Mouse (Mus musculus): ENCODE data around the gene Btaf1. TPM values are rescaled to one million over a fixed set of nuclear protein-coding genes. Genes with fewer than 3 reads are reported as not detected.

The Btaf1 gene
- polyA plus RNA-seq, 1 experiment from 2014 or later: 11.0 TPM

DNA sequence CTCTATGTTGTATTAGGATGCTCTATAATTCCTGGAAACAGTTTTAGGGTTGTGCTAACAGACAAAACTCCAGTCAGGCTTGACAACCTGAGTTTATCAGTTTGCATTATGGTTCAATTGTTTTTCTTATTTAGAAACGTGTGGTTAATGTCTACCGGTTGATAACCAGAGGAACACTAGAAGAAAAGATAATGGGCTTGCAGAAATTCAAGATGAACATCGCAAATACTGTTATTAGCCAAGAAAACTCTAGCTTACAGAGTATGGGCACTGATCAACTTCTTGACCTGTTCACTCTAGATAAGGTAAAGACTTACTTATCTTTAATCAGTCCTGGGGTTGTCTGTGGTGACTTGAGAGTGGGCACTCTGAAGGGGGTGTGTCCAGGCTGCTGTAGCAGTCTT lies 84.0 kb downstream of the Btaf1 start:
- Histone ChIP-seq H3K4me1 (no peaks in the 10 kb centered on the region), H3K9ac (no peak overlapping the region), H3K27me3 (no peaks in the 10 kb centered on the region), H3K4me3 (no peak overlapping the region), H3K36me3 (ENCODE audit: poor library complexity, severe bottlenecking) (peaks cover 87% of the 10 kb centered on the region), H3K27ac (no peak overlapping the region), H3K9me3 (replicated peaks) (no peaks in the 10 kb centered on the region), H3K4me2 (no peak overlapping the region)
- 97% methylated on average over 3 of the region's 3 CpGs for WGBS
- no peak for ATAC-seq

GRCm38 (mm10) chr19:37013461-37013860 lies 87.6 kb downstream of the Btaf1 start:
- H3K4me1 ChIP-seq: peaks cover 5% of the 10 kb centered on the region; the same call in 1 of the 2 replicates
- no peak overlapping the region for H3K4me2 ChIP-seq
- H3K9me3 ChIP-seq (replicated peaks): no peaks in the 10 kb centered on the region
- peaks cover 58% of the 10 kb centered on the region for H3K36me3 ChIP-seq (ENCODE audit: poor library complexity, severe bottlenecking)
- 95% methylated on average over 6 of the region's 6 CpGs for WGBS
- no peaks in the 10 kb centered on the region for H3K27me3 ChIP-seq
- no peak overlapping the region for H3K4me3 ChIP-seq
- no peak overlapping the region for H3K27ac ChIP-seq
- no peak for ATAC-seq
- no peak overlapping the region for H3K9ac ChIP-seq

DNA sequence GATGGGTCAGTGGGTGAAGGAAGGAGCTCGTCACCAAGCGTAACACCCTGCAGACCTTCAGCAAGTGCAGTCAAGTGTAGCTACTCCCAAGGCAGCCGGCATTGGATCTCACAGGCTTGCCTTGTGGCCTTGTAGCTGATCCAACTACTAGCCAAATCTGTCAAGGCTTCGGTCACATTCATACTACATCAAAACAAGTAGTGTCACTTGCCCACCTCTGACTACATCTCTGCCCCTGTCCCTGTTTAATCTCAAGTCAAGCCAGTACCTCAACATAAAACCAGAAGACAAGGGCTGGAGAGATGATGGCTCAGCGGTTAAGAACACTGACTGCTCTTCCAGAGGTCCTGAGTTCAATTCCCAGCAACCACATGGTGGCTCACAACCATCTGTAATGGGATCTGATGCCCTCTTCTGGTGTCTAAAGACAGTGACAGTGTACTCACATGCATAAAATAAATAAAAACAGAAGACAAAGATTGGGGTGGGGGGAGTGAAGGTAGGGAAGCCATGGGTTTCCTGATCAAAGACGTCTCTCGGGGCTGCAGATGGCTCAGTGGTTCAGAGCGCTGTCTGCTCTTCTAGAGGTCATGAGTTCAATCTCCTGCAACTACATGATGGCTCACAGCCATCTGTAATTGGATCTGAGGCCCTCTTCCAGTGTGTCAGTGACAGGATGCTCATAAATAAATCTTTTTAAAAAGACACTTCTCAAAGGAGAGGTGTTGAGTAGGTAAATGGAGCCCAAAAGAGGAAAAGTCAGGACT lies 88.5 kb downstream of the Btaf1 start:
- Histone ChIP-seq H3K4me1 (peaks cover 8% of the 10 kb centered on the region; the same call in 1 of the 2 replicates), H3K36me3 (ENCODE audit: poor library complexity, severe bottlenecking) (peaks cover 50% of the 10 kb centered on the region), H3K4me2 (no peak overlapping the region), H3K9me3 (replicated peaks) (no peaks in the 10 kb centered on the region), H3K27me3 (no peaks in the 10 kb centered on the region), H3K9ac (no peak overlapping the region), H3K4me3 (no peak overlapping the region), H3K27ac (no peak overlapping the region)
- WGBS: 94% methylated on average over 8 of the region's 8 CpGs
- no peak for ATAC-seq

- H3K4me3 ChIP-seq: no peak overlapping the region
- no peak overlapping the region for H3K9ac ChIP-seq
- no peaks in the 10 kb centered on the region for H3K9me3 ChIP-seq (replicated peaks)
- 95% methylated on average over 6 of the region's 6 CpGs for WGBS
- no peak for ATAC-seq
- no peak overlapping the region for H3K27ac ChIP-seq
- H3K36me3 ChIP-seq (ENCODE audit: poor library complexity, severe bottlenecking): peaks cover 27% of the 10 kb centered on the region
- H3K27me3 ChIP-seq: no peaks in the 10 kb centered on the region
- H3K4me2 ChIP-seq: no peak overlapping the region
- peaks cover 11% of the 10 kb centered on the region; the same call in 1 of the 2 replicates for H3K4me1 ChIP-seq
These were observed 91.0 kb downstream of the Btaf1 start for GRCm38 (mm10) chr19:37016890-37017289.

DNA sequence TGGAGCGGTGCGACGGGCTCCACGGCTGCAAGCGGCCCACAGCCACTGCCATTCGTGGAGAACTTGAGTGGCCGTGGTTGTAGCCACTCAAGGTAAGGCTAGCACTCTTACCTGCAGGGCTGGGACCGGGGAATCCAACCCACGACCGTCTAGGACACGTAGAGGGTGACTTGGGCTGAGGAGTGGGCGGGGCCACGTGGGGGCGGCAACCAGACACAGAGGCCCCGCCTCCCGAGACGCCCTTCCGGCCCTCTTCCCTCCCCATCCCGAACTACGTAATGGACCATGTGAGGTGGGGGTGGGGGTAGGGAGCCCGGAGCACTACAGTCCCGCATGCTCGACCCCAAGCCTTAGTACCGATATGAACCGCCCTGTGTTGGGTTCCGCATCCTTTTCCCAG lies 92.5 kb downstream of the Btaf1 start:
- Histone ChIP-seq H3K36me3 (ENCODE audit: poor library complexity, severe bottlenecking) (peaks cover 13% of the 10 kb centered on the region), H3K27me3 (no peaks in the 10 kb centered on the region), H3K4me3 (peak overlapping the region; percentile 40), H3K4me2 (peak overlapping the region; percentile 60), H3K9ac (0 out of 2 replicates have a peak overlapping the region, but pooled peaks have one; percentile 52), H3K9me3 (replicated peaks) (no peaks in the 10 kb centered on the region), H3K27ac (no peak overlapping the region), H3K4me1 (peaks cover 15% of the 10 kb centered on the region; the same call in 1 of the 2 replicates)
- whole genome bisulfite sequencing: 3% methylated on average over 26 of the region's 26 CpGs
- ATAC-seq: peak; percentile 94

GRCm38 (mm10) chr19:37018931-37019330 lies 93.1 kb downstream of the Btaf1 start:
- 52% methylated on average over 5 of the region's 5 CpGs for WGBS
- Histone ChIP-seq H3K9ac (0 out of 2 replicates have a peak overlapping the region, but pooled peaks have one; percentile 52), H3K27ac (no peak overlapping the region), H3K4me2 (peak overlapping the region; percentile 60), H3K4me3 (peak overlapping the region; percentile 40), H3K9me3 (replicated peaks) (no peaks in the 10 kb centered on the region), H3K4me1 (peaks cover 15% of the 10 kb centered on the region; the same call in 1 of the 2 replicates), H3K36me3 (ENCODE audit: poor library complexity, severe bottlenecking) (peaks cover 8% of the 10 kb centered on the region), H3K27me3 (no peaks in the 10 kb centered on the region)
- ATAC-seq: 0 out of 2 replicates have a peak, but pooled peaks have one; percentile 3

GRCm38 (mm10) chr19:37020531-37020930 lies 94.7 kb downstream of the Btaf1 start:
- H3K4me2 ChIP-seq: no peak overlapping the region
- no peaks in the 10 kb centered on the region for H3K27me3 ChIP-seq
- no peak overlapping the region for H3K9ac ChIP-seq
- no peak overlapping the region for H3K27ac ChIP-seq
- H3K9me3 ChIP-seq (replicated peaks): no peaks in the 10 kb centered on the region
- H3K4me3 ChIP-seq: no peak overlapping the region
- no peaks in the 10 kb centered on the region for H3K36me3 ChIP-seq (ENCODE audit: poor library complexity, severe bottlenecking)
- WGBS: 73% methylated on average over 4 of the region's 5 CpGs
- peaks cover 15% of the 10 kb centered on the region; the same call in 1 of the 2 replicates for H3K4me1 ChIP-seq
- ATAC-seq: no peak

DNA sequence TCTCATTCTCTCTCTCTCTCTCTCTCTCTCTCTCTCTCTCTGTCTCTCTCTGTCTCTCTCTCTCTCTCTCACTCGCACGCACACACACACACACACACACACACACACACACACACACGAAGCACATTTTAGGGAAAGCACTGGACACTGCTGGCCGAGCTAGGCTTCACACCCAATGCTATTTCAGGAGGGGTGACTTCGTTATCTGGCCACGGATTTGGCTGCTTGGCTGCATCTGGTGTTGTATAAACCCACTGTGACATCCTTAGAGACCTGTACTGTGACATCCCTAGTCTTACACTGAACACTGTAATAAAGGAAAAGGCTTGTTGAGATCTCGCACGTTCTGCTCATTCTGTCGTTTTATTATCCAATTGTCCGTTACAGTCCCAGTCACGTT lies 95.1 kb downstream of the Btaf1 start:
- no peaks in the 10 kb centered on the region for H3K27me3 ChIP-seq
- 72% methylated on average over 11 of the region's 11 CpGs for WGBS
- H3K4me3 ChIP-seq: no peak overlapping the region
- H3K36me3 ChIP-seq (ENCODE audit: poor library complexity, severe bottlenecking): no peaks in the 10 kb centered on the region
- no peak overlapping the region for H3K27ac ChIP-seq
- no peak overlapping the region for H3K4me2 ChIP-seq
- H3K9me3 ChIP-seq (replicated peaks): no peaks in the 10 kb centered on the region
- H3K9ac ChIP-seq: no peak overlapping the region
- ATAC-seq: no peak
- H3K4me1 ChIP-seq: peaks cover 15% of the 10 kb centered on the region; the same call in 1 of the 2 replicates

GRCm38 (mm10) chr19:37022146-37022545 lies 96.3 kb downstream of the Btaf1 start:
- no peaks in the 10 kb centered on the region for H3K9me3 ChIP-seq (replicated peaks)
- ATAC-seq: no peak
- 89% methylated on average over 5 of the region's 5 CpGs for WGBS
- no peak overlapping the region for H3K4me2 ChIP-seq
- peaks cover 15% of the 10 kb centered on the region; the same call in 1 of the 2 replicates for H3K4me1 ChIP-seq
- no peak overlapping the region for H3K9ac ChIP-seq
- no peak overlapping the region for H3K27ac ChIP-seq
- H3K36me3 ChIP-seq (ENCODE audit: poor library complexity, severe bottlenecking): no peaks in the 10 kb centered on the region
- H3K4me3 ChIP-seq: no peak overlapping the region
- no peaks in the 10 kb centered on the region for H3K27me3 ChIP-seq

GRCm38 (mm10) chr19:37025839-37026319 lies 100.0 kb downstream of the Btaf1 start:
- ATAC-seq: 0 out of 2 replicates have a peak, but pooled peaks have one; percentile 28
- 82% methylated on average over 13 of the region's 13 CpGs for WGBS

DNA sequence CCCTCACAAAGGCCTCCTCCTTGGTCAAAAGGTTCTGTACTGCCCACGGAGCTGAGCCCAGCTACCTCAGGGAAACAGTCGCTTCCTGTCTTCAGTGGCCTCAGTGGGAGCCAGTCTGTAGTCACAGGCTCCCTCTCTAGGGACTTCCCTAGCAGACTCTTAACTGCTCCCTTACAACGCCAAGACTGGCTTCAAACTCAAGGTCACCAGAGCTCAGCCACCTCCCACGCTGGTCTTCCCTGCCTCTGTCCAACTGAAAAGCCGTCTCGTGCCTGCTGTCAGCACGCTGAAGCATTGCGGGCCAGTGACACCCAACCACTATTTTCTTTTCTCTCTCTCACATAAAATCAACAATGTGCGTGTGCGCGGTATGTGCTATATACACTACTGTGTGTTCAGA lies 100.5 kb downstream of the Btaf1 start:
- H3K9me3 ChIP-seq (replicated peaks): no peaks in the 10 kb centered on the region
- H3K27me3 ChIP-seq: no peaks in the 10 kb centered on the region
- no peak overlapping the region for H3K4me3 ChIP-seq
- WGBS: 86% methylated on average over 11 of the region's 11 CpGs
- H3K4me1 ChIP-seq: 0 out of 2 replicates have a peak, but pooled peaks cover 4% of the 10 kb centered on the region
- ATAC-seq: no peak
- no peak overlapping the region for H3K9ac ChIP-seq
- H3K27ac ChIP-seq: no peak overlapping the region
- H3K36me3 ChIP-seq (ENCODE audit: poor library complexity, severe bottlenecking): no peaks in the 10 kb centered on the region
- H3K4me2 ChIP-seq: no peak overlapping the region

More at GRCm38 (mm10) chr19:37025839-37026319, 100.0 kb downstream of the Btaf1 start:
- H3K4me1 ChIP-seq: 0 out of 2 replicates have a peak, but pooled peaks cover 4% of the 10 kb centered on the region
- no peak overlapping the region for H3K4me2 ChIP-seq
- no peak overlapping the region for H3K27ac ChIP-seq
- no peaks in the 10 kb centered on the region for H3K27me3 ChIP-seq
- H3K9me3 ChIP-seq (replicated peaks): no peaks in the 10 kb centered on the region
- no peak overlapping the region for H3K4me3 ChIP-seq
- no peak overlapping the region for H3K9ac ChIP-seq
- H3K36me3 ChIP-seq (ENCODE audit: poor library complexity, severe bottlenecking): no peaks in the 10 kb centered on the region

DNA sequence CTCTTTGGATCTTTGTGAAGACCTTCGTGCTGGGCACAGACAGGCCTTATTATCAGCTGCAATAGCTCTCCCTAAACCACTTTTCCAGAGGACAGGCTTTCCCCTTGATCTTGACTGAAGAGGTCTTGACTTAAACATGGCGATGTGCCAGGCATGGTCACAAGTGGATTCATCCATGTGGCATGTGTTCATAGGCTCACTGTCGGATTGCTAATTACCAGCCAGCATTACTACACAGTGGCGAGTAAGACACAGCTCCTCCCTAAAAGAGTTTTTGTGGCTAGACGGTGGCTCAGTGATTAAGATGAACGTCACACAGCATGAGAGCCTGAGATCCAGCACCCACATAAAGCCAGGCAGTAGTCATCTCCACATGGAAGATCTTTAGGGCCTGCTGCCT lies 103.9 kb downstream of the Btaf1 start:
- Histone ChIP-seq H3K27me3 (no peaks in the 10 kb centered on the region), H3K4me3 (no peak overlapping the region), H3K4me1 (no peaks in the 10 kb centered on the region), H3K9me3 (replicated peaks) (no peaks in the 10 kb centered on the region), H3K27ac (no peak overlapping the region), H3K4me2 (no peak overlapping the region), H3K9ac (no peak overlapping the region), H3K36me3 (ENCODE audit: poor library complexity, severe bottlenecking) (no peaks in the 10 kb centered on the region)
- no peak for ATAC-seq
- 63% methylated on average over 6 of the region's 6 CpGs for WGBS

Measured in forebrain, embryonic 13.5 days (tissue).